Mouse (Mus musculus): ENCODE results near the gene Gna15. TPM values are rescaled to one million over a fixed set of nuclear protein-coding genes. Genes with fewer than 3 reads are reported as not detected.

The Gna15 gene
- polyA plus RNA-seq, 1 experiment from 2014 or later, result 1.7 TPM

DNA sequence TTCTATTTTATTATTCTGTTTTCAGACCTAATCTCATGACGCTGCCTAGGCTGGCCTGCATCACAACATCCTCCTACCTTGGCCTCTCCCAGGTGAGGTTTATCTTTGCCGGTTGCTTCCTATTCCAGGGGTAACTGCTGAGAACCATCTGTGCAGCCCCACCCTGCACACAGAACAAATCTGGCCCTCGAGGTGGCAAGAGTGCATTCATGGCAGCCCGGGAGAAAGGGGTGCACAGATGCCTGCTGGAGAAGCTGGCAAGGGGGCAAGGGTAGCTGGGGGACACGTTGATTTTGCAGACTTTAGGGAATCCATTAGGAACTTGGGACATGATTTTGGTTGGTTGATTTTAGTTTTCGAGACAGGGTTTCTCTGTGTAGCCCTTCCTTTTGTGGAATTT, 65.8 kb downstream of the Gna15 start:
- no peak for ATAC-seq (ENCODE audit: low FRiP score)
- peaks cover 19% of the 10 kb centered on the region for H3K36me3 ChIP-seq
- H3K9me3 ChIP-seq, result no peaks in the 10 kb centered on the region
- H3K9ac ChIP-seq, result no peak overlapping the region
- no peak overlapping the region for H3K4me3 ChIP-seq
- no peak overlapping the region for H3K4me2 ChIP-seq
- WGBS, result 85% methylated on average over 6 of the region's 6 CpGs
- peaks cover 95% of the 10 kb centered on the region for H3K27me3 ChIP-seq
- no peak overlapping the region for H3K27ac ChIP-seq
- H3K4me1 ChIP-seq (replicated peaks), result no peaks in the 10 kb centered on the region

DNA sequence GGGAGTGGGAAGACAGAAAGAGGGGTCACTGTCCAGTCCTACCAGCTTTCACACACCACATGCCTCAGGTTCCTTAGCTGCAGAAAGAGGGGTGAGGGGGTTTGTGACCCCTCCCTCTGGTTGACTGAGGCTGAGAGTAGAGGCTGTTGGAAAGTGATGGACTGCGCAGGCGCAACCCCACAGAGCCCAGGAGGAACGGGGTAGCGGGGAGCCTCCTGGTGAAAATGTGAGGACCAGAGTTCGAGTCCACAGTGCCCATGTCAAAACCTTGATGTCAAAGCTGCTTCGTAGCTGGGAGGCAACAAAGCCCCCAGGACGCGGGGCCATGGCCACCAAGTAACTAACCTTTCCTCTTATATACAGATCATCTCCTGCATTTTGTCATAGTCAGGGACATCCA, 66.4 kb downstream of the Gna15 start:
- Histone ChIP-seq H3K4me3 (no peak overlapping the region), H3K4me2 (no peak overlapping the region), H3K27me3 (peaks cover 95% of the 10 kb centered on the region), H3K9ac (no peak overlapping the region), H3K36me3 (peaks cover 14% of the 10 kb centered on the region), H3K9me3 (no peaks in the 10 kb centered on the region), H3K27ac (no peak overlapping the region), H3K4me1 (replicated peaks) (no peaks in the 10 kb centered on the region)
- 83% methylated on average over 8 of the region's 8 CpGs for WGBS
- ATAC-seq (ENCODE audit: low FRiP score), result no peak

GRCm38 (mm10) chr10:81456983-81457563, 67.0 kb downstream of the Gna15 start:
- no peak overlapping the region for H3K9ac ChIP-seq
- WGBS, result 55% methylated on average over 12 of the region's 12 CpGs
- H3K27me3 ChIP-seq, result peaks cover 95% of the 10 kb centered on the region
- H3K27ac ChIP-seq, result no peak overlapping the region
- ATAC-seq (ENCODE audit: low FRiP score), result peak; percentile 18; the same call in 1 of the 2 replicates
- H3K4me3 ChIP-seq, result no peak overlapping the region
- H3K4me1 ChIP-seq (replicated peaks), result 0 out of 2 replicates have a peak, but pooled peaks cover 5% of the 10 kb centered on the region
- H3K4me2 ChIP-seq, result no peak overlapping the region
- no peaks in the 10 kb centered on the region for H3K9me3 ChIP-seq
- H3K36me3 ChIP-seq, result peaks cover 8% of the 10 kb centered on the region

- 62% methylated on average over 28 of the region's 28 CpGs for WGBS
- H3K4me1 ChIP-seq (replicated peaks), result 0 out of 2 replicates have a peak, but pooled peaks cover 5% of the 10 kb centered on the region
- H3K36me3 ChIP-seq, result no peaks in the 10 kb centered on the region
- ATAC-seq (ENCODE audit: low FRiP score), result no peak
- no peak within 1 kb of the TSS for H3K27ac ChIP-seq
- no peak within 1 kb of the TSS for H3K4me2 ChIP-seq
- H3K4me3 ChIP-seq, result no peak within 1 kb of the TSS
- H3K9ac ChIP-seq, result no peak within 1 kb of the TSS
- H3K27me3 ChIP-seq, result peaks cover 95% of the 10 kb centered on the region
- no peaks in the 10 kb centered on the region for H3K9me3 ChIP-seq
These were observed 68.7 kb downstream of the Gna15 start, which contains the start of gene Nfic for GRCm38 (mm10) chr10:81455181-81455895. Gene Nfic (minus strand): TSS chr10:81455635.

DNA sequence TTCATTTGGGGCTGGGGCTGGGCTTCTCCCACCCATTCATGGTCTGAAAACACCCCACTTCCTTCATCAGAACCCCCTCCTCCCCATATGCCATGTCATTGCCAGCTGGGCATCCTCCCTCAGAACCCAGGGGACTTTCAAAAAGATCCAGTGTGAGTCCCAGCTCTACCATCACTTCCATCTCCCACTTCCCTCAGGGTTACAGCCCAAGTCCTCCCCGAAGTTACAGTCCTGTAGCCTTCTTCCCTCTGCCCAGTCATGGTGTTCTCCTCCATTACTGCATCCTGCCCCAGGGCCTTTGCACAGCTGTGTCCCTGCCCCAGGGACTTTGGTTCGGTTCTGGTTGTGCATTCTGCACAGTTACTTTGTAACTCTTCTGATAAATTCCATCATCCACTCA, 69.9 kb downstream of the Gna15 start:
- WGBS, result 84% methylated on average over 2 of the region's 2 CpGs
- peaks cover 89% of the 10 kb centered on the region for H3K27me3 ChIP-seq

GRCm38 (mm10) chr10:81452947-81453288, 71.1 kb downstream of the Gna15 start:
- ATAC-seq (ENCODE audit: low FRiP score), result no peak
- Histone ChIP-seq H3K9ac (no peak overlapping the region), H3K27ac (no peak overlapping the region), H3K27me3 (peaks cover 83% of the 10 kb centered on the region), H3K4me3 (no peak overlapping the region), H3K36me3 (no peaks in the 10 kb centered on the region), H3K4me2 (no peak overlapping the region), H3K9me3 (no peaks in the 10 kb centered on the region), H3K4me1 (replicated peaks) (0 out of 2 replicates have a peak, but pooled peaks cover 5% of the 10 kb centered on the region)
- WGBS, result 7% methylated on average over 14 of the region's 14 CpGs

More for the DNA sequence above, 69.9 kb downstream of the Gna15 start:
- Histone ChIP-seq H3K36me3 (no peaks in the 10 kb centered on the region), H3K4me1 (replicated peaks) (0 out of 2 replicates have a peak, but pooled peaks cover 5% of the 10 kb centered on the region), H3K27ac (no peak overlapping the region), H3K9ac (no peak overlapping the region), H3K4me2 (no peak overlapping the region), H3K4me3 (no peak overlapping the region), H3K9me3 (no peaks in the 10 kb centered on the region)
- ATAC-seq (ENCODE audit: low FRiP score), result no peak

Small RNA genes lying within 50 kb of the gene (microRNA-seq; reads per million reads assigned to microRNA genes)
- not detected for gene Gm25595

Other genes starting within 250 kb of the Gna15 start
- gene Tjp3, start 232.6 kb downstream of the Gna15 start, polyA plus RNA-seq (2015; fragmentation: Nextera tagmentation; extraction: Ambion mirVana), result 4.5 and 5.2 TPM in 2 replicates
- 97.2 and 102 TPM in 2 replicates for gene Pip5k1c, start 231.3 kb downstream of the Gna15 start, polyA plus RNA-seq (2015; fragmentation: Nextera tagmentation; extraction: Ambion mirVana)
- gene Cactin, start 203.1 kb downstream of the Gna15 start, polyA plus RNA-seq (2015; fragmentation: Nextera tagmentation; extraction: Ambion mirVana), result 33.5 and 34.7 TPM in 2 replicates
- gene Tbxa2r, start 195.5 kb downstream of the Gna15 start, polyA plus RNA-seq (2015; fragmentation: Nextera tagmentation; extraction: Ambion mirVana), result 4.6 and 5.6 TPM in 2 replicates
- not detected in 2 replicates for gene Gipc3, start 181.0 kb downstream of the Gna15 start, polyA plus RNA-seq (2015; fragmentation: Nextera tagmentation; extraction: Ambion mirVana)
- gene Hmg20b, start 173.7 kb downstream of the Gna15 start, polyA plus RNA-seq (2015; fragmentation: Nextera tagmentation; extraction: Ambion mirVana), result 47.3 and 50.4 TPM in 2 replicates
- gene Mfsd12, start 166.7 kb downstream of the Gna15 start, polyA plus RNA-seq (2015; fragmentation: Nextera tagmentation; extraction: Ambion mirVana), result 11.9 and 12.4 TPM in 2 replicates
- 1.0 and 1.1 TPM in 2 replicates for gene 4930404N11Rik, start 158.4 kb downstream of the Gna15 start, polyA plus RNA-seq (2015; fragmentation: Nextera tagmentation; extraction: Ambion mirVana)
- 121 and 126 TPM in 2 replicates for gene Fzr1, start 145.7 kb downstream of the Gna15 start, polyA plus RNA-seq (2015; fragmentation: Nextera tagmentation; extraction: Ambion mirVana)
- gene Dohh, start 139.8 kb downstream of the Gna15 start, polyA plus RNA-seq (2015; fragmentation: Nextera tagmentation; extraction: Ambion mirVana), result 72.1 and 74.8 TPM in 2 replicates
- gene Gm48551, start 139.8 kb downstream of the Gna15 start, polyA plus RNA-seq (2015; fragmentation: Nextera tagmentation; extraction: Ambion mirVana), result 6.5 and 8.1 TPM in 2 replicates
- gene Gm48552, start 135.2 kb downstream of the Gna15 start, polyA plus RNA-seq (2015; fragmentation: Nextera tagmentation; extraction: Ambion mirVana), result 2.0 and 2.3 TPM in 2 replicates
- gene Smim24, start 131.2 kb downstream of the Gna15 start, polyA plus RNA-seq (2015; fragmentation: Nextera tagmentation; extraction: Ambion mirVana), result 1.8 TPM in 2 replicates
- gene Nfic, start 68.6 kb downstream of the Gna15 start, polyA plus RNA-seq (2015; fragmentation: Nextera tagmentation; extraction: Ambion mirVana), result 21.3 and 22.4 TPM in 2 replicates
- 61.3 and 69.0 TPM in 2 replicates for gene Celf5, start 41.5 kb downstream of the Gna15 start, polyA plus RNA-seq (2015; fragmentation: Nextera tagmentation; extraction: Ambion mirVana)
- gene Ncln, start 27.8 kb downstream of the Gna15 start, polyA plus RNA-seq (2015; fragmentation: Nextera tagmentation; extraction: Ambion mirVana), result 56.0 and 62.1 TPM in 2 replicates
- 0.93 and 0.95 TPM in 2 replicates for gene S1pr4, start 24.1 kb downstream of the Gna15 start, polyA plus RNA-seq (2015; fragmentation: Nextera tagmentation; extraction: Ambion mirVana)
- 79.8 and 82.4 TPM in 2 replicates for gene Gna11, start 21.0 kb upstream of the Gna15 start, polyA plus RNA-seq (2015; fragmentation: Nextera tagmentation; extraction: Ambion mirVana)
- 545 and 558 TPM in 2 replicates for gene Aes, start 35.3 kb upstream of the Gna15 start, polyA plus RNA-seq (2015; fragmentation: Nextera tagmentation; extraction: Ambion mirVana)
- 27.7 and 28.9 TPM in 2 replicates for gene Tle2, start 50.3 kb upstream of the Gna15 start, polyA plus RNA-seq (2015; fragmentation: Nextera tagmentation; extraction: Ambion mirVana)
- gene Tle6, start 76.8 kb upstream of the Gna15 start, polyA plus RNA-seq (2015; fragmentation: Nextera tagmentation; extraction: Ambion mirVana), result 3.0 and 4.2 TPM in 2 replicates
- gene BC025920, start 82.0 kb upstream of the Gna15 start, polyA plus RNA-seq (2015; fragmentation: Nextera tagmentation; extraction: Ambion mirVana), result 1.8 and 2.7 TPM in 2 replicates
- gene Sirt6, start 103.6 kb upstream of the Gna15 start, polyA plus RNA-seq (2015; fragmentation: Nextera tagmentation; extraction: Ambion mirVana), result 57.7 and 63.8 TPM in 2 replicates
- gene Ankrd24, start 104.3 kb upstream of the Gna15 start, polyA plus RNA-seq (2015; fragmentation: Nextera tagmentation; extraction: Ambion mirVana), result 11.7 and 13.5 TPM in 2 replicates
- gene Gm10778, start 124.8 kb upstream of the Gna15 start, polyA plus RNA-seq (2015; fragmentation: Nextera tagmentation; extraction: Ambion mirVana), result 6.2 and 6.4 TPM in 2 replicates
- gene Zfp433, start 180.6 kb upstream of the Gna15 start, polyA plus RNA-seq (2015; fragmentation: Nextera tagmentation; extraction: Ambion mirVana), result 17.5 and 18.3 TPM in 2 replicates
- 16.6 and 16.7 TPM in 2 replicates for gene Gm3055, start 246.9 kb upstream of the Gna15 start, polyA plus RNA-seq (2015; fragmentation: Nextera tagmentation; extraction: Ambion mirVana)